Mouse (Mus musculus): ENCODE data around the gene Car9. TPM values are rescaled to one million over a fixed set of nuclear protein-coding genes. Genes with fewer than 3 reads are reported as not detected.
"Not testable (repeated sequence)": the region's sequence is repeated elsewhere in the genome, so short reads cannot be mapped to it uniquely, and the experiment has no call there.

The Car9 gene
- total and polyA plus RNA-seq, 2 experiments, result 0.20 to 0.28 TPM

DNA sequence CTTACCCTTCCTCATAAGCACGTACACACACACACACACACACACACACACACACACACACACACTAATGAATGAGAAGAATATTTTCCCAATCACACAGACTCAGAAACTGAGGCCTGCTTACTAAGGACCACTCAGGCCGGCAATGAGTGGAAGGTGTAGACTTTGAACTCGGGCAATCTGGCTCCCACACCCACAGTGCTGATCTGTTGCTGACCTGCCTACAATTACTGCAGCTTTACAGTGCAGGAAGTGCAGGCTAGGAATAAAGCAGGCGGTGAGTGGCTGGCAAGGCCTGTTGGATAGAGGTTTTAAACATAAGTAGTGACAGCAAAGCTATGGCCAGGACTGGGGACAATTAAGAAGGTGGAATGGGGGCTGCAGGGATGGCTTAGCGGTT, 25.8 kb upstream of the Car9 start:
- no peak overlapping the region for H3K9ac ChIP-seq (ENCODE audit: low read depth, low read length)
- peaks cover 3% of the 10 kb centered on the region; the same call in 1 of the 2 replicates for H3K4me1 ChIP-seq (ENCODE audit: control insufficient read depth, insufficient read depth, low read length)
- WGBS, result 76% methylated on average over 5 of the region's 5 CpGs
- DNase-seq (ENCODE audit: extremely low read depth, low read depth, low spot score), result no peak
- H3K27me3 ChIP-seq (ENCODE audit: control insufficient read depth, insufficient read depth, low read length), result no peaks in the 10 kb centered on the region
- TF ChIP-seq CTCF (IDR thresholded peaks at IDR 0.05; ENCODE audit: low read depth, low read length) (no peak), POLR2A (IDR thresholded peaks at IDR 0.05; ENCODE audit: extremely low read depth, insufficient read depth, low read length) (no peak)
- H3K79me2 ChIP-seq (ENCODE audit: control insufficient read depth, insufficient read depth, low read length), result no peaks in the 10 kb centered on the region
- no peak overlapping the region for H3K4me3 ChIP-seq (ENCODE audit: insufficient read depth, low read depth, low read length)
- H3K36me3 ChIP-seq (ENCODE audit: control insufficient read depth, insufficient read depth, low read length), result no peaks in the 10 kb centered on the region
- no peak overlapping the region for H3K27ac ChIP-seq (replicated peaks; ENCODE audit: insufficient read depth, low read depth, low read length)

DNA sequence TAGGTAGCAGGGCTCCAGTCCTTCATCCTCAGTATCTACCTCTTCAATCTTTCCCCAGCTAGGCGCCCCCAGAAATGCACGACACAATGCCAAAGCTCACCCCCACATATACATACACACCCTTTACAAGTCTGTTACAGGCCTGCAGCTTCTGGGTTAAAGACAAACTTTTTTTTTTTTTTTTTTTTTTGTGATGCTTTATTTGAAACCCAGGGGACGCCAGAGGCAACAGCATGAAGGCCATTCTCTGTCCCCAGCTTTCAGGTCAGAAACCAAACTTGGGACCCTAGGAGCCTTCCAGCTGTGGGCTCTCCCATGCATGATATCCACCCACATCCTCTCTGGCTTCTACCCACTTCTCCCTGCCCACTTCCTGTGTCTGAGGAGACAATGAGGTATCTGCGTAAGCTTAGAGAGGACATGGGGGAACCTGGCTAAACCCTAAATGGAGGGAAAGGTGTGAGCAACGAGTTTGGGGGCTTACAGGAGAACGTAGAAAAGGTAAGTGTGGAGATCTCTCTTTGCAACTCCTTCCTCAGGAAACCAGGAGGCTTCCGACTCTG, 24.8 kb upstream of the Car9 start:
- no peak overlapping the region for H3K27ac ChIP-seq (replicated peaks; ENCODE audit: insufficient read depth, low read depth, low read length)
- TF ChIP-seq POLR2A (IDR thresholded peaks at IDR 0.05; ENCODE audit: extremely low read depth, insufficient read depth, low read length), result no peak
- TF ChIP-seq CTCF (IDR thresholded peaks at IDR 0.05; ENCODE audit: low read depth, low read length), result no peak

DNA sequence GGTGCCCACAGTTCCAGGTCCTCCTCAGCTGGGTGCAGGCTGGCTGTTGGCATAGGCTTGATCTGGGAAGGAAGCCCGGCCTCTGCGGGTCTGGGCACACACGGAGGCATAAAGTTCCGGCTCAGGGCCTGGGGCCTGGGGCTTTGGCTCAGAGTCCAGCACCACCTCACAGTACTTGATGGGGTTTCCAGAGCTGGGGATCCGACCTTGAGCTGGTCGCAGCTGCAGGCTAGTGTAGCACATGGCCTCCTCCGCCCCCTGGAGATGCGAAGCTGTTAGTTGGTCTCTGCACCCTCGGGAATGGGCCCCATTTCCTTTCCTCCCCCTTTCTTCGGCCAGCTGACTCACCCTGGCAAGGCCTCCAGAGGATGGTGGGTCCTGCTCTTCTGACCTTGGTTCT, 24.2 kb upstream of the Car9 start:
- H3K36me3 ChIP-seq (ENCODE audit: control insufficient read depth, insufficient read depth, low read length), result no peaks in the 10 kb centered on the region
- no peak overlapping the region for H3K4me3 ChIP-seq (ENCODE audit: insufficient read depth, low read depth, low read length)
- peaks cover 3% of the 10 kb centered on the region; the same call in 1 of the 2 replicates for H3K4me1 ChIP-seq (ENCODE audit: control insufficient read depth, insufficient read depth, low read length)
- no peaks in the 10 kb centered on the region for H3K79me2 ChIP-seq (ENCODE audit: control insufficient read depth, insufficient read depth, low read length)
- H3K9ac ChIP-seq (ENCODE audit: low read depth, low read length), result no peak overlapping the region
- WGBS, result 79% methylated on average over 10 of the region's 10 CpGs
- no peaks in the 10 kb centered on the region for H3K27me3 ChIP-seq (ENCODE audit: control insufficient read depth, insufficient read depth, low read length)
- H3K27ac ChIP-seq (replicated peaks; ENCODE audit: insufficient read depth, low read depth, low read length), result no peak overlapping the region
- TF ChIP-seq POLR2A (IDR thresholded peaks at IDR 0.05; ENCODE audit: extremely low read depth, insufficient read depth, low read length), result no peak
- no peak for TF ChIP-seq CTCF (IDR thresholded peaks at IDR 0.05; ENCODE audit: low read depth, low read length)
- DNase-seq (ENCODE audit: extremely low read depth, low read depth, low spot score), result no peak

More for the DNA sequence above, 24.8 kb upstream of the Car9 start:
- Histone ChIP-seq H3K4me1 (ENCODE audit: control insufficient read depth, insufficient read depth, low read length) (peaks cover 3% of the 10 kb centered on the region; the same call in 1 of the 2 replicates), H3K4me3 (ENCODE audit: insufficient read depth, low read depth, low read length) (no peak overlapping the region), H3K27me3 (ENCODE audit: control insufficient read depth, insufficient read depth, low read length) (no peaks in the 10 kb centered on the region), H3K79me2 (ENCODE audit: control insufficient read depth, insufficient read depth, low read length) (no peaks in the 10 kb centered on the region), H3K36me3 (ENCODE audit: control insufficient read depth, insufficient read depth, low read length) (no peaks in the 10 kb centered on the region), H3K9ac (ENCODE audit: low read depth, low read length) (no peak overlapping the region)
- WGBS, result 77% methylated on average over 7 of the region's 7 CpGs
- no peak for DNase-seq (ENCODE audit: extremely low read depth, low read depth, low spot score)

DNA sequence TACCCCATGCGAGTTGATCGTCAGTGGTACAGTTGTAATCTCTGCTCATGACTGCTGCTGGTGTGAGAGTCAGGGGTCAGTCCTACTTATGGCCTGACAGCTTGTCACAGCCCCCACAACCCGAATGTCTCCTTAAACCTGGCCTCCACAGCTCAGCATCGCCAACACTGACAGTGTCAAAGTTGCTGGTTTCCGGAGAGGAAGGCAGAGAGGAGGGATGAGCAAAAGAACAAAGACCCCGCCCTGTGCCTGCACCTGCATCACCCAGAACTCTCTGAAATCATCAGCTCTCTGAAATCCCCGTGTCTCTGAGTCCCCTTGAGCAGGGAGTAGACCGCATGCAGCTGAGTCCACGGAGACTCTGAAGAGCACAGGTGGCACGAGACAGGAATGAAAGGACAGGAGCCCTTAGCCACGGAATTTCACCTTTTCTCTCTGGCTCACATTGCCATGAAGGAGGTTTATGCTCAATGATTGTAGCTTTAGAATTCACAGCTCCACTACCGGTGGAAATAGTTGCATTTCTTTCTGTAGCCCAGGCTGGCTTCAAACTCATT, 23.2 kb upstream of the Car9 start, which contains the start of gene Sit1:
TSS of gene Sit1 (minus strand) at position 200 of the 557 bp plus-strand sequence.
- H3K27ac ChIP-seq (replicated peaks; ENCODE audit: insufficient read depth, low read depth, low read length), result no peak within 1 kb of the TSS
- no peak for DNase-seq (ENCODE audit: extremely low read depth, low read depth, low spot score)

DNA sequence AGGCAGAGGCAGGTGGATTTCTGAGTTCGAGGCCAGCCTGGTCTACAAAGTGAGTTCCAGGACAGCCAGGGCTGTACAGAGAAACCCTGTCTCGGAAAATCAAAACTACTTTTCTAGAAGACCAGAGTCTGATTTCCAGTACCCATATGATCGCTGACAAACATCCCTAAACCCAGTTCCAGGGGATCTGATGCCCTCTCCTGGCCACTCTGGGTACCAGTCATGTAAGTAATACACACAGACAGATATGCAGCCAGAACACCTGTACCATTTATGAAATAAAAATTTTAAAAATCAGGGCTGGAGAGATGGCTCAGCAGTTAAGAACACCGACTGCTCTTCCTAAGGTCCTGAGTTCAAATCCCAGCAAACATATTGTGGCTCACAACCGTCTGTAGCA, 21.1 kb upstream of the Car9 start:
- not testable (repeated sequence) for H3K79me2 ChIP-seq (ENCODE audit: control insufficient read depth, insufficient read depth, low read length); DNase-seq (ENCODE audit: extremely low read depth, low read depth, low spot score); H3K4me3 ChIP-seq (ENCODE audit: insufficient read depth, low read depth, low read length); H3K27me3 ChIP-seq (ENCODE audit: control insufficient read depth, insufficient read depth, low read length); H3K27ac ChIP-seq (replicated peaks; ENCODE audit: insufficient read depth, low read depth, low read length); H3K4me1 ChIP-seq (ENCODE audit: control insufficient read depth, insufficient read depth, low read length); H3K9ac ChIP-seq (ENCODE audit: low read depth, low read length); H3K36me3 ChIP-seq (ENCODE audit: control insufficient read depth, insufficient read depth, low read length)
- 90% methylated on average over 5 of the region's 5 CpGs for WGBS

More for the DNA sequence above, 23.2 kb upstream of the Car9 start, which contains the start of gene Sit1:
- Histone ChIP-seq H3K36me3 (ENCODE audit: control insufficient read depth, insufficient read depth, low read length) (no peaks in the 10 kb centered on the region), H3K4me3 (ENCODE audit: insufficient read depth, low read depth, low read length) (no peak within 1 kb of the TSS), H3K79me2 (ENCODE audit: control insufficient read depth, insufficient read depth, low read length) (no peaks in the 10 kb centered on the region), H3K9ac (ENCODE audit: low read depth, low read length) (no peak within 1 kb of the TSS), H3K27me3 (ENCODE audit: control insufficient read depth, insufficient read depth, low read length) (no peaks in the 10 kb centered on the region), H3K4me1 (ENCODE audit: control insufficient read depth, insufficient read depth, low read length) (peaks cover 2% of the 10 kb centered on the region; the same call in 1 of the 2 replicates)
- 69% methylated on average over 12 of the region's 12 CpGs for WGBS
- TF ChIP-seq POLR2A (IDR thresholded peaks at IDR 0.05; ENCODE audit: extremely low read depth, insufficient read depth, low read length), result no peak

DNA sequence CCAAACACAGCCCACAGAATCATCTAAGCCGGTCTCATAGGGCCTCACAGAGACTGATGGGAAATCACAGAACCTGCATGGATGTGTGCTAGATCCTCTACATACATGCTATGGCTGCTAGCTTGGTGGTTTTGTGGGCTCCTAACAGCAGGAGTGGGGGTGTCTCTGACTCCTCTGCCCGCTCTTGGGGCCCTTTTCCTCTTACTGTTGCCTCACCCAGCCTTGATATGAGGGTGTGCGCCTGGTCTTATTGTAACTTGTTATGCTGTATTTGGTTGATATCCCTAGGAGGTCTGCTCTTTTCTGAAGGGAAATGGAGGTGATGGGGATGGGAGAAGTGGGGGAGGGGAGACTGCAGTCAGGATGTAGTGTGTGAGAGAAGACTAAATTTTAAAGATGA, 17.2 kb upstream of the Car9 start:
- H3K4me1 ChIP-seq (ENCODE audit: control insufficient read depth, insufficient read depth, low read length), result peaks cover 5% of the 10 kb centered on the region
- H3K9ac ChIP-seq (ENCODE audit: low read depth, low read length), result no peak overlapping the region
- H3K27ac ChIP-seq (replicated peaks; ENCODE audit: insufficient read depth, low read depth, low read length), result no peak overlapping the region
- no peaks in the 10 kb centered on the region for H3K36me3 ChIP-seq (ENCODE audit: control insufficient read depth, insufficient read depth, low read length)
- no peaks in the 10 kb centered on the region for H3K27me3 ChIP-seq (ENCODE audit: control insufficient read depth, insufficient read depth, low read length)
- H3K4me3 ChIP-seq (ENCODE audit: insufficient read depth, low read depth, low read length), result no peak overlapping the region
- DNase-seq (ENCODE audit: extremely low read depth, low read depth, low spot score), result no peak
- H3K79me2 ChIP-seq (ENCODE audit: control insufficient read depth, insufficient read depth, low read length), result no peaks in the 10 kb centered on the region
- 98% methylated on average over 3 of the region's 3 CpGs for WGBS
- TF ChIP-seq POLR2A (IDR thresholded peaks at IDR 0.05; ENCODE audit: extremely low read depth, insufficient read depth, low read length) (no peak), CTCF (IDR thresholded peaks at IDR 0.05; ENCODE audit: low read depth, low read length) (no peak)
